Mouse (Mus musculus) limb, embryonic 15.5 days (tissue): ENCODE results near the gene Nrip1. TPM values are rescaled to one million over a fixed set of nuclear protein-coding genes. Genes with fewer than 3 reads are reported as not detected.

Experiments used
- ATAC-seq: fragments of 200-750 bp; cut with Nextera tagmentation; 2 replicates; pipeline ENCODE4 v1.8.0; 2017; ENCODE audit warnings: low read depth, moderate TSS enrichment; ENCODE audit not compliant: insufficient number of reproducible peaks, low FRiP score, low TSS enrichment
- H3K27ac ChIP-seq: fragments of 300-500 bp; sonication (generic); 2 replicates; pipeline ENCODE4 v1.5.1; 2015; ENCODE audit warnings: moderate library complexity, mild to moderate bottlenecking, inconsistent platforms
- H3K27me3 ChIP-seq: fragments of 300-500 bp; sonication (generic); 2 replicates; pipeline ENCODE4 v1.6.1; 2015; ENCODE audit warnings: inconsistent platforms
- H3K36me3 ChIP-seq: fragments of 300-500 bp; sonication (generic); 2 replicates; pipeline ENCODE4 v1.6.1; 2015; ENCODE audit warnings: inconsistent platforms
- H3K4me1 ChIP-seq: fragments of 300-500 bp; sonication (generic); 2 replicates; pipeline ENCODE4 v1.6.1; 2015; ENCODE audit warnings: inconsistent platforms
- H3K4me2 ChIP-seq: fragments of 300-500 bp; sonication (generic); 2 replicates; pipeline ENCODE4 v1.6.1; 2015; ENCODE audit warnings: mild to moderate bottlenecking, inconsistent platforms
- H3K4me3 ChIP-seq: fragments of 300-500 bp; sonication (generic); 2 replicates; pipeline ENCODE4 v1.5.1; 2015; ENCODE audit warnings: mild to moderate bottlenecking, inconsistent platforms
- H3K9ac ChIP-seq: fragments of 300-500 bp; sonication (generic); 2 replicates; pipeline ENCODE4 v1.6.1; 2015; ENCODE audit warnings: inconsistent platforms
- H3K9me3 ChIP-seq: fragments of 300-500 bp; sonication (generic); 2 replicates; pipeline ENCODE4 v1.6.1; 2016; ENCODE audit warnings: inconsistent platforms
- WGBS: fragments of 180-500 bp; shearing (Covaris S2); methylation state at CpG from one replicate; pipeline ENCODE4 v1.1.7; 2015; 5-methylcytosine and 5-hydroxymethylcytosine counted together
- polyA plus RNA-seq: library from polyadenylated mRNA; unstranded; fragments of >200 nt; fragmentation: Nextera tagmentation; extraction: Ambion mirVana; gene quantifications from 2 replicates; pipeline ENCODE4 v1.2.1, GENCODE M21; 2015

The Nrip1 gene
- polyA plus RNA-seq, 1 experiment from 2014 or later, result 36.4 TPM

DNA sequence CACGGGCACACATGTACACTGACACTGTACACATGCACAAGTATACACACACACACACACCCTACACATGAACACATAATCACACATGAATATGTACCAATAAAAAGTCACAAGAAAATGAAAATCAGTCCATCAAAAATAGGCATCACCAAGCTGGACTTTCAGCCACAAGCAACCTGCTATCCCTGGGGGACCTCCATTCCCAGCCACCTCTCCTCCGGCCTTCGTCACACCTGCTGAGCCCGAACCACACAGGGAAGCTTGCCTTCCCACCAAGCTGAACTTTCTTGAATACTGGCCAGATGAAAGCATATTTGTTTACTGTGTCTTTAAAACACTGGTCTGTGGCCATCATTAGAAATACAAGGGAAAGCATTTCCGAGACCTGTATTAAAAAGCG lies 70.2 kb downstream of the Nrip1 start:
- H3K4me1 ChIP-seq, result peaks cover 4% of the 10 kb centered on the region; the same call in 1 of the 2 replicates
- H3K9ac ChIP-seq, result no peak overlapping the region
- no peak overlapping the region for H3K4me3 ChIP-seq
- no peaks in the 10 kb centered on the region for H3K27me3 ChIP-seq
- WGBS, result 79% methylated on average over 6 of the region's 6 CpGs
- no peaks in the 10 kb centered on the region for H3K36me3 ChIP-seq
- H3K4me2 ChIP-seq, result no peak overlapping the region
- no peak for ATAC-seq
- H3K9me3 ChIP-seq, result no peaks in the 10 kb centered on the region
- H3K27ac ChIP-seq, result no peak overlapping the region

DNA sequence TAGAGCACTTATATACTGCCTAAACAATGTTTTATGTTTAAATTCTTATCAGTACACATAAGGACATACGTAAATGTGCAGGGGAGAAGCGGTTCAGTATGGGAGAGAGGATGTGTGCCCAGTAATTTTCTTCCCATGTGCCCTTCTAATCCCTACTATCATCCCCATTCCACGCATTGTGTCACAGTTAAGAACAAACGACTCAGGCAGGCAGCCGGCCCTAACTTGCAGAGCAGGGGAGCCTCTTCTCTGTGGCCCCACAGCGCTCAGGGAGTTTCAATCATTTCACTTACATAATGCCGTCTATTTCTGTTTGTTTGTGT lies 71.9 kb downstream of the Nrip1 start:
- H3K27ac ChIP-seq, result no peak overlapping the region
- H3K4me1 ChIP-seq, result peaks cover 4% of the 10 kb centered on the region; the same call in 1 of the 2 replicates
- no peaks in the 10 kb centered on the region for H3K9me3 ChIP-seq
- WGBS, result 66% methylated on average over 7 of the region's 7 CpGs
- H3K4me3 ChIP-seq, result no peak overlapping the region
- no peaks in the 10 kb centered on the region for H3K36me3 ChIP-seq
- no peaks in the 10 kb centered on the region for H3K27me3 ChIP-seq
- H3K4me2 ChIP-seq, result no peak overlapping the region
- ATAC-seq, result no peak
- no peak overlapping the region for H3K9ac ChIP-seq

DNA sequence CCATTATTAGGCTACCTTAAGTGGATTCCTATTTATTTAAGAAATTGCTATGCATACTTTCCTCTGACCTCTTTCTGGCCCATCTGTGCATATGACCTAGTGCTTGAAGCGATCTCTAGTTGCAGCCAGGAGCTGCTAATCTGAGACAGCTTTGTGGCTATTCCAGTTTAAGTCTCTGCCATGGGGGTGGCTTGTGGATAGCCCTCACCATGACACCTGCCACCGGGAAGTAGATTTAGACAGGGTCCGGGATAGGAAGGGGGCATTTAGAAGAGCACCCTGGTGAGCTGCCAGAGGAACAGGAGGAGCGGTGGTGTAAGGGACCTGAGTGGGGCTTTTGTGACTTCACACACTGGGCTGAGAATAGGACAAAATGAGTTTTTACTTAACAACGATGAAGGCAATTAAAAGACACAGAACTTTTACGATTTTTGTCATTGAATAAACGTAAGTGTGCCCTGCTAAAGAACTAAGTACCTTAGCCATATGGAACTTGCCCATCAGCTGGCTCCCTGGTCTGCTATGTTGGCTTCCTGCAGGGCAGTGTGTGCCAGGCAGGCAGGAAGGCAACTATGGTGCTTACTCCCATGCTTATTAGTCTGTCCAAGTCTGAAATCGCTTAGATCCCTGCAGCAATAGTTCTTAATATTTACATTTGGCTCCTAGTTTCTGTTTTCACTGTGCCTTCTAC lies 72.4 kb downstream of the Nrip1 start:
- no peak overlapping the region for H3K4me2 ChIP-seq
- peaks cover 4% of the 10 kb centered on the region; the same call in 1 of the 2 replicates for H3K4me1 ChIP-seq
- no peaks in the 10 kb centered on the region for H3K36me3 ChIP-seq
- no peak for ATAC-seq
- no peak overlapping the region for H3K9ac ChIP-seq
- no peaks in the 10 kb centered on the region for H3K27me3 ChIP-seq
- 64% methylated on average over 8 of the region's 8 CpGs for WGBS
- no peak overlapping the region for H3K27ac ChIP-seq
- H3K4me3 ChIP-seq, result no peak overlapping the region
- H3K9me3 ChIP-seq, result no peaks in the 10 kb centered on the region

DNA sequence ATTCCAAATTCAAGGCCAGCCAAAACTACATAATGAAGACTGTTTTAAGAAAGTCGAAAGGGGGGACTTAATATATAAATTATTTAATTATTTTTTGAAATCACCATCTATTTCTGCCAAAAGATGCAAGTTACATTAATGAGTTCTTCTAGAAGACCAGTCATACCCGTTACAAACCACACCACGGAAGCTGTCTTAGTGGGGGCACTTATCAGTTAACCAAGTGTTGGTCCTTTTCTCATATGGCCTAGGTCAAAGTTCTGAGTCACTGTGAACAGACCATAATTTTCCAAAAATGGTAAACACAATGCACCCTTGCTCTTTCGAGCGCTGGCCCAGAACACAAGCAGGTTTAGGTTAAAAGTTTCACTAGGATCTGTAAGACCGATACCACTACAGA lies 73.2 kb downstream of the Nrip1 start:
- no peak for ATAC-seq
- Histone ChIP-seq H3K27me3 (no peaks in the 10 kb centered on the region), H3K9ac (no peak overlapping the region), H3K9me3 (no peaks in the 10 kb centered on the region), H3K4me3 (no peak overlapping the region), H3K4me2 (no peak overlapping the region), H3K36me3 (no peaks in the 10 kb centered on the region), H3K27ac (no peak overlapping the region), H3K4me1 (peaks cover 4% of the 10 kb centered on the region; the same call in 1 of the 2 replicates)
- 92% methylated on average over 6 of the region's 6 CpGs for WGBS

DNA sequence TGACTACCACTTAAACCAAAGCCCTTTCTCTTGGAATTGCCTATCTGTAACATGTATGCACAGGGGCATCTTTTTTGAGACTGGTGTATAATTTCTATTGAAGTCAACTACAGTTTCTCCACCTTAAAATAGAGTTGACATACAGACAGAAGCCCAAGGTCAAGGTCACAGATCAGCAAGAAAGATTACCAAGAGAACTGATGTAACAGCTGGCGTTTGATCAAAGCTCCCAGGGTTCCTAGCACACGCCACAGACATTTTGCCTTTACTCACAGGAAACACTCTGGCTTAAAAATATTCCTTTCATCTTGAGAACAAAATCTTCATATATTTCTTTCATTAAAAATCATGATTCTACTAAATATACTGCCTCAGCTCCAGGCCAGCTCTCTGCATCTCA lies 74.1 kb downstream of the Nrip1 start:
- Histone ChIP-seq H3K9me3 (no peaks in the 10 kb centered on the region), H3K4me2 (no peak overlapping the region), H3K27ac (no peak overlapping the region), H3K4me3 (no peak overlapping the region), H3K36me3 (peaks cover 3% of the 10 kb centered on the region), H3K4me1 (peaks cover 4% of the 10 kb centered on the region; the same call in 1 of the 2 replicates), H3K27me3 (no peaks in the 10 kb centered on the region), H3K9ac (no peak overlapping the region)
- 50% methylated on average over 2 of the region's 2 CpGs for WGBS
- no peak for ATAC-seq

DNA sequence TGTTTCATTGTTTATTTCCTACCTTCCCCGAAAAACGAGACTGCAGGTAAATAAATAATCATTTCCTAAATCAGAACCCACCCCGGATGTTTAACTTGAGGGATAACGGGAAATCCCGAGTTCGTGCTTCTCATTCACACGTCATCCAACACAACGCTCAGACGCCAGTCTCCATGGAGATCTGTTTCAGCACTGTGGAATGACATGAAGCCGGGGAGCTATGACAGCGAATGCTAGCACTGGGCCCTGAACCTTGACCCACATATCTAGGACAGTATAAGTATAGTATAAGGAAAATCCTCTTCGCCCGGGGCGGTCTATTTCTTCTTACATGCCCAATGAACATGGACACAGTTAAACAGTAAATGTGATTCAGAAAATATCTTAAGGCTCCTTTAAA lies 78.3 kb downstream of the Nrip1 start:
- H3K27ac ChIP-seq, result no peak overlapping the region
- no peak for ATAC-seq
- no peak overlapping the region for H3K4me3 ChIP-seq
- no peak overlapping the region for H3K4me2 ChIP-seq
- no peak overlapping the region for H3K9ac ChIP-seq
- no peaks in the 10 kb centered on the region for H3K9me3 ChIP-seq
- WGBS, result 91% methylated on average over 14 of the region's 14 CpGs
- no peaks in the 10 kb centered on the region for H3K27me3 ChIP-seq
- peaks cover 38% of the 10 kb centered on the region for H3K36me3 ChIP-seq
- 0 out of 2 replicates have a peak, but pooled peaks cover 5% of the 10 kb centered on the region for H3K4me1 ChIP-seq

DNA sequence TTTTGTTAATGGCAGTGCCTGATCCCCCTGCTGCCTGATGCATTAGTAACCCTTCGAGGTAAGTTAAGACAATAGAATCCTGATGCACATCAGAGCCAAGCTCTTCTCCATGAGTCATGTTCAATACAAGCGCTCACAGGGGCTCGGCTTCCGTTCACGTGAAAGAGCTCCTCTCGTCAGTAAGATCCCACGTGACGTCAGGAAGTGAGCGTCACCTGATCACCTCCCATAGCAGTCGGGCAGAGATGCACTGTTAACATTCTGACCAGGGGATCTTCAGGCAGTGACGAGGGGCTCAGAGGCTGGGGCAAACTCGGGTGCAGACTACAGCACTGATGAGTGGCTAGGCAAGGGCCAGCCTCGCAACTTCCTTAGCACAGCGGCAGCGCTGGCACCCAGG lies 79.1 kb downstream of the Nrip1 start:
- WGBS, result 84% methylated on average over 15 of the region's 15 CpGs

DNA sequence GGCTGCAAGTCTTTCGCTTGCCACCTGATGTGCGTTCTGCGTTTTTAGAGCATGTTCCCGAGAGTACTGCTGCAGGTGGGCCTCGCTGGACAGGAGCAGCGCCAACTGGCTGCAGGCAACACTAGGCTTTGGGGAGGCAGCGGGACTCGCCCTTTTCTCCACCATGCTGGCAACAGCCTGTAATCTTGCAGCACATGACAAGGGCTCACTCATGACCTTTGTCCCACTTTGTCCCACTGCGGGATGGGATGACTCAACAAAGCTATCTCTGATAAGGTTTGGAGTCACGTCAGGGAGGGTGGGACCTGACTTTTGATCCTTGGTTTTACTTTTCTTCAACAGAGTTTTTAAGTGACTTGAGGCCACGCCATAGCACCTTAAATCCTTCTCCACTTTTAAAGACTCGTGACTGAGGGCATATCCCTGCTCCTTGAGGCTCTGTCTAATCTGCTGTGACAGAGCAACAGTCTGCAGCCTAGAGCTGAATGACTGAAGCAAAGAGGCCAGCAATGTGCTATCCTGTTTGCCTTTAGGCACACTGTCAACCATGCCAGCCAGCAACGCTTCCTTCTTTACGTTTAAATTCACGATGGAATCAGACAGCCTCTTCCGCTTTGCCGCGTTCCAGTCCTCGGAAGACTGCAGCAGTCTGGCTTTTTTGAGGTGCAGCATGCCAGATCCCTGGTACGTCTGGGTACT lies 79.7 kb downstream of the Nrip1 start:
- WGBS, result 86% methylated on average over 20 of the region's 20 CpGs
- no peaks in the 10 kb centered on the region for H3K9me3 ChIP-seq
- peaks cover 38% of the 10 kb centered on the region for H3K36me3 ChIP-seq
- no peak for ATAC-seq
- no peak overlapping the region for H3K4me2 ChIP-seq
- H3K27ac ChIP-seq, result no peak overlapping the region
- H3K4me1 ChIP-seq, result 0 out of 2 replicates have a peak, but pooled peaks cover 5% of the 10 kb centered on the region
- H3K9ac ChIP-seq, result no peak overlapping the region
- no peak overlapping the region for H3K4me3 ChIP-seq
- H3K27me3 ChIP-seq, result no peaks in the 10 kb centered on the region

More for the DNA sequence above, 79.1 kb downstream of the Nrip1 start:
- ATAC-seq, result no peak
- Histone ChIP-seq H3K27ac (no peak overlapping the region), H3K27me3 (no peaks in the 10 kb centered on the region), H3K9me3 (no peaks in the 10 kb centered on the region), H3K4me1 (0 out of 2 replicates have a peak, but pooled peaks cover 5% of the 10 kb centered on the region), H3K4me3 (no peak overlapping the region), H3K36me3 (peaks cover 38% of the 10 kb centered on the region), H3K4me2 (no peak overlapping the region), H3K9ac (no peak overlapping the region)

DNA sequence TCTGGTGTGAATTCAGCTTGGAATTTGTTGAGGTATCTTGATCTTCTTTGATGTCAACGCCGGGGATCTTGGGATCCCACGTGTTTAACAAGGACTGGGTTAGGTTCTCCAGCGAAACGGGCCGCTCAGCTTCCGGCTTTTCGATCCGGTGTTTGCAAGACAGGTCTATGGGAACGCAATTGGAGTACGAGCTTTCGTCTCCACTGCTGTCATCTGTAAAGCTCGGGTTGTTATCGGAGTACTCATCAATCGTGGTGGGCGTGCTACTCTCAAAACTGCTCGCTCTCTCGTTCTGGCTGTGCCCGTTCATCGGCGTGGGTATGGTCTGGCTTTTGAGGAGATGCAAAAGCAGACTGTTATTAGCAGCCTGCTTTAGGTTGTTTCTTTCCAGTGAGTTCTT lies 80.5 kb downstream of the Nrip1 start:
- Histone ChIP-seq H3K4me3 (no peak overlapping the region), H3K9ac (no peak overlapping the region), H3K4me1 (0 out of 2 replicates have a peak, but pooled peaks cover 5% of the 10 kb centered on the region), H3K4me2 (no peak overlapping the region), H3K27ac (no peak overlapping the region), H3K9me3 (no peaks in the 10 kb centered on the region), H3K36me3 (peaks cover 38% of the 10 kb centered on the region), H3K27me3 (no peaks in the 10 kb centered on the region)
- WGBS, result 94% methylated on average over 21 of the region's 21 CpGs
- ATAC-seq, result no peak

DNA sequence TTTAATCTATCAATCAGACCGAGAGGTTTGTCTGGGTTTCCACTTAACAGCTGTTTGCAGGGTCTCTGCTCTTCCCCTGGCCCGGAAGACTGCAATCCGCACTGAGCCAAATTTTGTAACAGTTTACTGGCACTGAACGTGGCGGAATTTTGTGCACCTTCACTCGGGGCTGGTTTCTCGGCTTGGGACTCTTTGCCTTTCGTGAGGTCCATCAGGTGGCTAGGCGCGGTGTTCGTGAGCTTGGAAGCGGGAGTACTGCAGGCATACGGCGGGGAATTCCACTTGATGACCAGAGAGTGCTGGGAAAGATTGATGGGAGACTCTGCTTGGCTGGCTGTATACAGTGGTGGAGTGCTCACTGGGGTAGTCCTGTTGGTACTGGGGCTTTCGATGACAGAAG lies 81.0 kb downstream of the Nrip1 start:
- WGBS, result 79% methylated on average over 15 of the region's 15 CpGs
- peak overlapping the region; percentile 9; the same call in 1 of the 2 replicates for H3K27ac ChIP-seq
- 0 out of 2 replicates have a peak, but pooled peaks cover 5% of the 10 kb centered on the region for H3K4me1 ChIP-seq
- peaks cover 41% of the 10 kb centered on the region for H3K36me3 ChIP-seq
- H3K27me3 ChIP-seq, result no peaks in the 10 kb centered on the region
- H3K4me3 ChIP-seq, result no peak overlapping the region
- H3K9ac ChIP-seq, result no peak overlapping the region
- H3K4me2 ChIP-seq, result no peak overlapping the region
- H3K9me3 ChIP-seq, result no peaks in the 10 kb centered on the region
- ATAC-seq, result no peak

DNA sequence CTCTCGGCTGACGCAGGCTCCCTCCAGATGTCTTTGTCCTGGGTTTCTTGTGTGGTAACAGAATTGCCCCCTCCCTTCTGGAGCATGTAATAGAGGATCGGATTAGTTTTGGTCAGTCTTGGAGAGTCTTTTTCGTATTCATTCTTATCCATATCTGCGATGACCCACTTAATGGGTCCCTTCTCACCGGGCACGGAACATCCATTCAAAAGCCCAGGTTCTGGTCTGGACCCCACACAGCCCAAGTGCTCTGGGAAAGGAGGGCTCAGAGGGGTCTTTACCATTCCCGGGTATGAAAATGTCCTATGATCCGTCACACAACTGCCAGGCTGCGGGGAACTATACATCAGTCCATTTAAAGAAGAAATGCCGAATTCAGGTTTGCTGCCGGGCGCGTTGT lies 82.3 kb downstream of the Nrip1 start:
- Histone ChIP-seq H3K4me2 (no peak overlapping the region), H3K9me3 (no peaks in the 10 kb centered on the region), H3K27me3 (no peaks in the 10 kb centered on the region), H3K27ac (no peak overlapping the region), H3K4me1 (0 out of 2 replicates have a peak, but pooled peaks cover 5% of the 10 kb centered on the region), H3K36me3 (peaks cover 41% of the 10 kb centered on the region), H3K4me3 (no peak overlapping the region), H3K9ac (no peak overlapping the region)
- WGBS, result 92% methylated on average over 14 of the region's 14 CpGs
- no peak for ATAC-seq

DNA sequence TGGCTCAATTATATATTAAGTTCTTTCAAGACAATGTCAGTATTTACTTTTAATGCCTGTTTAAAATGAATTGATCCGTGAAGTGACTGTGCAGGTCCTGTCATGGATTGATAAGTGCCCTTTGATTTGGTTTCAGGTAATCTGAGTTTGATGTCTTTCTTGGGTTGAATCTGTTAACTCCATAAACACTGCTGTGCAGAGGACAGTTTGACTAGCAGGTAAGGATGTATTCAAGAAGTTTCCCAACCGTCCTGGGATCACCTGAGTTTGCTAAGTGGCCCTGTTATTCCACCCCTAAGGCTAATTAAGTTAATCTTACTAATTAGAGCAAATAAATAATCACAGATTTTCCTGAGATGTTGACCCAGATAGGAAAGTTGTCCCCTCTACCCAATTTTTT lies 84.1 kb downstream of the Nrip1 start:
- no peak overlapping the region for H3K4me2 ChIP-seq
- no peak overlapping the region for H3K9ac ChIP-seq
- WGBS, result 66% methylated on average over 2 of the region's 2 CpGs
- H3K27me3 ChIP-seq, result no peaks in the 10 kb centered on the region
- H3K36me3 ChIP-seq, result peaks cover 38% of the 10 kb centered on the region
- no peak overlapping the region for H3K4me3 ChIP-seq
- H3K27ac ChIP-seq, result no peak overlapping the region
- no peak for ATAC-seq
- H3K9me3 ChIP-seq, result no peaks in the 10 kb centered on the region
- H3K4me1 ChIP-seq, result 0 out of 2 replicates have a peak, but pooled peaks cover 5% of the 10 kb centered on the region
